Mouse (Mus musculus): Measurements from ENCODE around the gene 9530068E07Rik. TPM values are rescaled to one million over a fixed set of nuclear protein-coding genes. Genes with fewer than 3 reads are reported as not detected.
"Not testable (repeated sequence)": the region's sequence is repeated elsewhere in the genome, so short reads cannot be mapped to it uniquely, and the experiment has no call there.

9530068E07Rik gene
- polyA plus RNA-seq, 1 experiment from 2014 or later = 161 TPM

DNA sequence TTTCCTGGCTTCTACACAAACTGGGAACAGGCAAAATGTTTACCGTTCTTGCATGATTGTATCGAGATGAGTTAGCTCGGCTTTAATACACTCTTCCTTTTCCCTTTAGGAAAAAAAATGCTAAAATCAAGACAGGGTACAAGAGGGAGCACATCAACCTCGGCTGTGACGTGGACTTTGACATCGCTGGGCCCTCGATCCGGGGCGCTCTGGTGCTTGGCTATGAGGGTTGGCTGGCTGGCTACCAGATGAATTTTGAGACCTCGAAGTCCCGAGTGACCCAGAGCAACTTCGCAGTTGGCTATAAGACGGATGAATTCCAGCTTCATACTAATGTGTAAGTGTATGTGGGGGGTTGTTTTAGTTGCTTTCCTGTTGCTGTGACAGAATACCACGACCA lies 12.5 kb upstream of the 9530068E07Rik start:
- Histone ChIP-seq H3K36me3 (replicated peaks) (peaks cover 98% of the 10 kb centered on the region), H3K4me3 (no peak overlapping the region), H3K4me1 (no peaks in the 10 kb centered on the region), H3K27me3 (ENCODE audit: poor library complexity, severe bottlenecking) (no peaks in the 10 kb centered on the region), H3K27ac (no peak overlapping the region), H3K9me3 (no peaks in the 10 kb centered on the region)
- DNase-seq (ENCODE audit: extremely low spot score, low spot score) = no peak
- 98% methylated on average over 14 of the region's 14 CpGs for WGBS

DNA sequence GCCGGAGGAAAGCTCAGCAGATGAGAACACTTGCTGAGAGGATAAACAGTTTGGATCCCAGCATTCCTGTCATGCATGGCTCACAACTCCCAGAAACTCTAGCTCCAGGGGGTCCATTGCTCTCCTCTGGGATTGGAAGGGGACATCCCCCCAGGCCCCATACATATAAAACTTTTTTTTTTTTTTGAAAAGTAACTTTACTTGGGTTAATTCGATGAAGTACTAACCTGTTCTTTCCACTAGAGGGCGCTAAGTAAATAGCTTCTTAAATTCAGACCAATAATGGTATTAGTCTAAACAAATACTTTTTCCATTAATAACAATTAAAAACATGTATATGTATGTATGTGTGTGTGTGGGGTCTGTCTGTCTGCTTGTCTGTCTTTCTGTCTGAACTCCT lies 11.6 kb upstream of the 9530068E07Rik start:
- Histone ChIP-seq H3K9me3 (no peaks in the 10 kb centered on the region), H3K4me1 (no peaks in the 10 kb centered on the region), H3K36me3 (replicated peaks) (peaks cover 95% of the 10 kb centered on the region), H3K27me3 (ENCODE audit: poor library complexity, severe bottlenecking) (no peaks in the 10 kb centered on the region), H3K27ac (no peak overlapping the region), H3K4me3 (no peak overlapping the region)
- no peak for DNase-seq (ENCODE audit: extremely low spot score, low spot score)
- 61% methylated on average over 3 of the region's 3 CpGs for WGBS

DNA sequence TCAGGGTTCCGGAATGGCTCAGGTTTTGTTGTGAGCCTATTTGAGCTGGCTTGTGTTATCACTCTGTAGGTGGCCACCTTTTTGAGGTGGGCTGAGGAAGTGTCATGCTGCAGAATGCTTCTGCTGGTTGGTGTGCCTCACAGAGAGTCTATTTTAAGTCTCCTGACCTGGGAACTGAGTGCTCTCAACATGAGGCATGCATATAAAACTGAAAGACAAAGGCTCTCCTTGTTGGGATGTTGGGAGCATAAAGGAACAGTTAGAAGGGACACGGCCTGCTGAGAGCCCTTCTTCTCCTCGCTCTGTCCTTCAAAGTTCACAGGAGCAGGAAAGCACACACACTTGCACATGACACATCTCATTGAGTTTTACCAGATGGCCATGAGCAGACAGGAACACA lies 9.3 kb upstream of the 9530068E07Rik start:
- peaks cover 84% of the 10 kb centered on the region for H3K36me3 ChIP-seq (replicated peaks)
- WGBS = 92% methylated on average over 3 of the region's 3 CpGs
- DNase-seq (ENCODE audit: extremely low spot score, low spot score) = no peak

DNA sequence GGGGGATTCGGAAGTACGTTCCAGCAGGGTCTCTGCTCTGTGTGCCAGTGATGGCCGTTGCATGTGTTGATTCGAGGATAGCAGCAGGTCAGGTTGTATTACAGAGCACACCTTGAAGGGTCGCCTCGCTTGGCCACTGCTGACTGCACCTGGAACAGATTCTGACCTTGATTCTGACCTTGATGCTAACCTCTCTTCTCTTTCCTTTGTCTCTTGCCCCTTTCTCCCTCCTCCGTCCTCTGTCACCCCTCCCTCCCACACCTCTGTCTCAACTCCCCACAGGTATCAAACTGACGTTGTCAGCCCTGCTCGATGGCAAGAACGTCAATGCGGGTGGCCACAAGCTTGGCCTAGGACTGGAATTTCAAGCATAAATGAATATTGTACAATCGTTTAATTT lies 8.1 kb upstream of the 9530068E07Rik start:
- WGBS = 93% methylated on average over 12 of the region's 12 CpGs
- no peaks in the 10 kb centered on the region for H3K4me1 ChIP-seq
- H3K36me3 ChIP-seq (replicated peaks) = peaks cover 72% of the 10 kb centered on the region
- no peak overlapping the region for H3K4me3 ChIP-seq
- no peaks in the 10 kb centered on the region for H3K9me3 ChIP-seq
- H3K27me3 ChIP-seq (ENCODE audit: poor library complexity, severe bottlenecking) = no peaks in the 10 kb centered on the region
- H3K27ac ChIP-seq = no peak overlapping the region
- no peak for DNase-seq (ENCODE audit: extremely low spot score, low spot score)

More for the DNA sequence above, 9.3 kb upstream of the 9530068E07Rik start:
- Histone ChIP-seq H3K9me3 (no peaks in the 10 kb centered on the region), H3K27ac (no peak overlapping the region), H3K27me3 (ENCODE audit: poor library complexity, severe bottlenecking) (no peaks in the 10 kb centered on the region), H3K4me1 (no peaks in the 10 kb centered on the region), H3K4me3 (no peak overlapping the region)

DNA sequence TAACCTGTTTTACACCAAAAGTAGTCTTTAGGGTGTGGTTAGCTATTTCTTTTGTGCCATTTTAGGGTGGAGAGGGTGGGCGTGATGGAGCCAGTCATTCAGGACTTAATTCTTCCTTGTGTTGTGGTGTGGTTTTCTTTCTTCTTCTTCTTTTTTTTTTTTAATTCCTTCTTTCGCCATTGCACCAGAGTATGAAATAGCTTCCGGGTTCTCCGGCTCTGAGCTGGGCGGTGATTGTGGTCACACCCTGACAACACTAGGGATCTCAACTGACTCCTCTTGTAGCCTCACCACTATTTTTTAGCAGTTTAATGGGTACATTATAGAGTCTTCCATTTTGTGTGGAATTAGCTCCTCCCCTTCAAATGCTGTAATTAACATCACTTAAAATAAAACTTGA lies 7.2 kb upstream of the 9530068E07Rik start:
- not testable (repeated sequence) for H3K4me1 ChIP-seq; H3K9me3 ChIP-seq; H3K27ac ChIP-seq; H3K27me3 ChIP-seq (ENCODE audit: poor library complexity, severe bottlenecking); DNase-seq (ENCODE audit: extremely low spot score, low spot score); H3K4me3 ChIP-seq
- peaks cover 64% of the 10 kb centered on the region for H3K36me3 ChIP-seq (replicated peaks)
- 92% methylated on average over 5 of the region's 5 CpGs for WGBS

DNA sequence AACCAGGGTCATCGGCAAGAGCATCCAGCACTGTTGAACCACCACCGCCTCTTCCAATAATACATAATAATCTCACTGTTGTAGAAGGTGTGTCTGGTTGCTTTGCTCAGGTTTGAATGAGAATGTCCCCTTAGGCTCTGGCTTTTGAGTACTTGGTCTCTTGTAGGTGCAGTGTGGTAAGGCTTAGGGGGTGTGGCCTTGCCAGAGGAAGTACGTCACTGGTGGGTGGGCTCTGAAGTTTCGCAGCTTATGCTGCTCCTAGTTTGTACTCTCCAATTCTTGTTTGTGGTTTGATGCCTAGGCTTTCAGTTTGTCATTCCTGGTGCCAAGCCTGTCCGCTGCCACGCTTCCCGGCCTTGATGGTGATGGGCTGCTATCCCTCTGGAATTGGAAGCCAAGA lies 6.3 kb upstream of the 9530068E07Rik start:
- 94% methylated on average over 7 of the region's 7 CpGs for WGBS
- no peaks in the 10 kb centered on the region for H3K9me3 ChIP-seq
- no peaks in the 10 kb centered on the region for H3K4me1 ChIP-seq
- no peak overlapping the region for H3K4me3 ChIP-seq
- H3K27me3 ChIP-seq (ENCODE audit: poor library complexity, severe bottlenecking) = no peaks in the 10 kb centered on the region
- DNase-seq (ENCODE audit: extremely low spot score, low spot score) = no peak
- no peak overlapping the region for H3K27ac ChIP-seq
- H3K36me3 ChIP-seq (replicated peaks) = peaks cover 55% of the 10 kb centered on the region

DNA sequence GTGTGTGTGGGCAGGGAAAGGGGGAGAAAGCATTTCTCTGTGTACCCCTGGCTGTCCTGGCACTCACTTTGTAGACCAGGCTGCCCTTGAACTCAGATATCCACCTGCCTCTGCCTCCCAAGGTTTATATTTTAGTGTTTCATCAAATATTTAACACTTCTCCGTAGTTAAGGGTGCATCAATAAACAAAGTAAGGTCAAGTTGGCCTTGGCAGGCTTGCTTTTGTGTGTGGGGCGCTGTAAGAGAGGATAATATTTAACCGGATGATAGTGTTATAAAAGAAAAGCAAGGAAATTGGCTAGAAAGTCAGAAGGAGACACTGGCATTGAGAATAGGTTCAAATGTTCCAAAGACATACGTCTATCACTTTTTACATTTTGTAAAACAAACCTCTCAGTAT lies 1.7 kb upstream of the 9530068E07Rik start:
- Histone ChIP-seq H3K4me1 (peaks cover 16% of the 10 kb centered on the region; the same call in 1 of the 2 replicates), H3K27me3 (ENCODE audit: poor library complexity, severe bottlenecking) (no peaks in the 10 kb centered on the region), H3K27ac (no peak overlapping the region), H3K4me3 (no peak overlapping the region), H3K9me3 (peaks cover 4% of the 10 kb centered on the region; the same call in 1 of the 2 replicates), H3K36me3 (replicated peaks) (peaks cover 29% of the 10 kb centered on the region)
- WGBS = 82% methylated on average over 4 of the region's 4 CpGs
- DNase-seq (ENCODE audit: extremely low spot score, low spot score) = no peak

DNA sequence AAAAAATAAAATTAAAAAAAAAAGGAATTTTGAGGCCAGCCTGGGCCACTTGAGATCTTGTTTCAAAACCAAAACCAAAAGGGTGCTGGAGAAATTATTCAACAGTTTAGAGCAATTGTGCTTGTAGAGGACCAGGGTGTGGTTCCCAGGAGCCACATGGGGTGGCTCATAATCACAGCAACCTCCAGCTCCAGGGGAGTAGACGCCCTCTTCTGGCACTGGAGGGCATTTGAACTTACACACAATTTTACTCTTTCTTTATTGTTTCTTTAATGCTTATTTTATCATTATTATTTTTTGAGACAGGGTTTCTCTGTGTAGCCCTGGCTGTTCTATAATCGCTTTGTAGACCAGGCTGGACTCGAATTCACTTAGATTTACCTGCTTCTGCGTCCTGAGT lies 885 bp upstream of the 9530068E07Rik start:
- 39% methylated on average over 4 of the region's 4 CpGs for WGBS
- Histone ChIP-seq H3K9me3 (peaks cover 4% of the 10 kb centered on the region; the same call in 1 of the 2 replicates), H3K4me3 (peak overlapping the region; percentile 92; the same call in 1 of the 2 replicates), H3K36me3 (replicated peaks) (peaks cover 23% of the 10 kb centered on the region), H3K4me1 (peaks cover 21% of the 10 kb centered on the region; the same call in 1 of the 2 replicates), H3K27me3 (ENCODE audit: poor library complexity, severe bottlenecking) (no peaks in the 10 kb centered on the region), H3K27ac (no peak overlapping the region)
- no peak for DNase-seq (ENCODE audit: extremely low spot score, low spot score)

DNA sequence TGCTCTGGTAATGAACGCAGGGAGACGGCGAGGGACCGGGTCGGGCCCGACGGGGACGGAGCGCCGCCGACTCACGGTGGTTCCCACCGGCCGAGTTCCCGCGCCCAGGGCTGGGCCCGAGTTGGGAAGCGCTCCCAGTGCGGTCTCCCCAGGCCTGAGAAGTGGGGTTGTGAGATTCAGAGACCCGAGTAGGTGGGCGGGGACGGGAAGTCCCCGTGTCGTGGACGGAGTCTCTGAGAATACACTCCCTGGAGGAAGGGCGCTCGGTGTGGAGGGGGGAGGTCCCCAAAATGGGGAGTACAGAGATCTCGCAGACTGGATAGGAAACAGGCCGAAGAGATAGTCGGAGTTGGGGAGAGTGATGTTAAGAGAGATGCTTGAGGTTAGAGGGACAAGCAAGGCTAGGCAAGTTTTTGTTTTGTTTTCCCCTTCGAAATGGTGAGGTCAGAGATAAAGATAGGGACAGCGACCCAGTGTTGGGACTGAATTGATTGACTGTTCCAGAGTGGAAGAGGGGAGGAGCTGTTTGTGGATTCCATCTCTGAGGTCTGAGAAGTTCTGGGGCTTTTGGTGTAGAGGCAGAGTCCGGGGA lies 465 bp downstream of the 9530068E07Rik start:
- DNase-seq (ENCODE audit: extremely low spot score, low spot score) = no peak
- Histone ChIP-seq H3K36me3 (replicated peaks) (peaks cover 29% of the 10 kb centered on the region), H3K4me3 (peak overlapping the region; percentile 92), H3K9me3 (peaks cover 4% of the 10 kb centered on the region; the same call in 1 of the 2 replicates), H3K27ac (peak overlapping the region; percentile 98), H3K4me1 (peaks cover 25% of the 10 kb centered on the region; the same call in 1 of the 2 replicates), H3K27me3 (ENCODE audit: poor library complexity, severe bottlenecking) (no peaks in the 10 kb centered on the region)
- WGBS = 2% methylated on average over 33 of the region's 33 CpGs

DNA sequence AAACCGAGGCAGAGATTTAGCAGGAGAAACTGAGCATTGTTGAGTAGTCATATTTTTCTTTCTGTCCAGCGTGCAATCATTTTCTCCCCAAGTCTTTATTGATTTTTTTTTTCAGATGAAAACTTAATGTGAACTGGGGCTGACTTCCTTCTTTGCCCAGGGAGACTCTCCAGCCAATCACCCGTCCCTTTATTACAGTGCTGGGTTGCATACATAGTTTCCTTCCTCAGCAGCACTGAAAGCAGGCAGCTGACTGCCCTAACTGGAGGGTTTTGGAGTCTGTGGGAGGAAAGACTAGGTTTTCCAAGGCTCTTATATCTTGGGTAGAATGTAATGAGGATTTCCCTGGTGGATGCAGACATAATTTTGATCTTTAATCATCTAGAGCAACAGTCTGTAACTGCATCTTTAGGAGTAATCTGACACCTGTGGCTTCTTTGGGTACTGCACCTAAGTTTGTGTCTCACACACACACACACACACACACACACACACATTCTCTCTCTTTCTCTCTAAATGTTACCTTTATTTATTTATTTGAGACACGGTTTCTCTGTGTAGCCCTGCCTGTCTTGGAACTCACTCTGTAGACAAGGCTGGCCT lies 1.3 kb downstream of the 9530068E07Rik start:
- peaks cover 25% of the 10 kb centered on the region; the same call in 1 of the 2 replicates for H3K4me1 ChIP-seq
- peaks cover 30% of the 10 kb centered on the region for H3K36me3 ChIP-seq (replicated peaks)
- H3K27ac ChIP-seq = peak overlapping the region; percentile 98
- DNase-seq (ENCODE audit: extremely low spot score, low spot score) = no peak
- H3K9me3 ChIP-seq = peaks cover 4% of the 10 kb centered on the region; the same call in 1 of the 2 replicates
- no peaks in the 10 kb centered on the region for H3K27me3 ChIP-seq (ENCODE audit: poor library complexity, severe bottlenecking)
- 85% methylated on average over 4 of the region's 4 CpGs for WGBS
- peak overlapping the region; percentile 92 for H3K4me3 ChIP-seq

DNA sequence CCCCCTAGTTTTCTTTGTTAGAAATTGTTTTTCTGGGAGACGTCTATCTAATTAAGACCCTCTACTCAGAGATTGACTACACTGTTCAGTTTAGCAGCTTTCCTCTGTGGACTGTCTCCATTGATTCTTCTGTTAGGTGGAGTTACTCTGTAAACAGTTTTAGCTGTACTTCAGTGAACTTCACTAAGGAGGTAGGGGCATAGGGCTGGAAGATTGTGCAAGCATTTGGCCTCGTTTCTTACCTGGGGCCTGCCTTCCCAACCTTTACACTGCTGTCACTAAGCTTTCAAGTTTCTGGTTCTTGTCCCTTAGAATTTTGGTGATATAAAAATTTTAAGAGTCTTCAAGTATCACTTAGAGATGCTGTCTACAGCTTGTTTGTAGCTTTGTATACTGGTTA lies 5.2 kb downstream of the 9530068E07Rik start:
- Histone ChIP-seq H3K27me3 (ENCODE audit: poor library complexity, severe bottlenecking) (no peaks in the 10 kb centered on the region), H3K4me1 (peaks cover 22% of the 10 kb centered on the region; the same call in 1 of the 2 replicates), H3K27ac (no peak overlapping the region), H3K4me3 (no peak overlapping the region), H3K36me3 (replicated peaks) (peaks cover 69% of the 10 kb centered on the region), H3K9me3 (peaks cover 4% of the 10 kb centered on the region; the same call in 1 of the 2 replicates)
- 79% methylated on average over 2 of the region's 2 CpGs for WGBS
- no peak for DNase-seq (ENCODE audit: extremely low spot score, low spot score)

DNA sequence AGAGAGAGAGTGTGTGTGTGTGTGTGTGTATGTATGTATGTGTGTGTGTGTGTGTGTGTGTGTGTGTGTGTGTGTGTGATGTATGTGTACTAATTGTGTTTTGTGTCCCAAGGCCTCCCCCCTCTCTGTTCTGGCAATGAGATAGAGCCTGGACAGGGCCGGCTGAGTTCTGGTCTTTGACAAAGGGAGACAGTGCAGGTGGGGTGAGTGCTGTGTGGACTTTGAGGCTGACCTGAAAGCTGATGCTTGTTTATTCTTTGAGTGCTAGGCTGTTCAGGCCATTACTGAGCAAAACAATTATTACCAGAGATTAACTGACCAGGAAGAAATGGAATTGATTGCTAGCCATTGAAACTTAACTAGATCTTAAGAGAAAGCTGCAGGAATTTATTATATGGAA lies 6.3 kb downstream of the 9530068E07Rik start:
- DNase-seq (ENCODE audit: extremely low spot score, low spot score) = no peak
- Histone ChIP-seq H3K4me3 (no peak overlapping the region), H3K9me3 (peaks cover 3% of the 10 kb centered on the region; the same call in 1 of the 2 replicates), H3K36me3 (replicated peaks) (peaks cover 77% of the 10 kb centered on the region), H3K4me1 (peaks cover 15% of the 10 kb centered on the region; the same call in 1 of the 2 replicates), H3K27ac (no peak overlapping the region), H3K27me3 (ENCODE audit: poor library complexity, severe bottlenecking) (no peaks in the 10 kb centered on the region)
- 75% methylated on average over 1 of the region's 1 CpGs for WGBS

DNA sequence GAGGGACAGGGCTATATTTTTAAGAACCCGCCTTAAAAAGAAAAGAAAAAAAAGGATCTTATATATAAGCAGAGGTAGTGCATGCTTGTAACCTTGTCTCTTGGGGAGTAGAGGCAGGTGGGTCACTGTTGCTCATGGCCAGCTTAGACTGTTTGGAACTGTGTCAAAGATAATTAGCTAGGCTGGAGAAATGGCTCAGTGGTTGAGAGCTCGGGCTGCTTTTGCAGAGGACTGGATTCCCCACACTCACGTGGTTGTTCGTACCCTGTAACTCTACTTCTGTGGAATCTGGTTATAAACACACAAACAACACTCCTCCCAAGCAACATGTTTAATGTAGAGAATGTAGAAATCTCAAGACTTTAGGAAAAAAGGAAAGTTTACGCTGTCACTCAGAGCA lies 8.0 kb downstream of the 9530068E07Rik start:
- Histone ChIP-seq H3K27me3 (ENCODE audit: poor library complexity, severe bottlenecking) (no peaks in the 10 kb centered on the region), H3K9me3 (no peaks in the 10 kb centered on the region), H3K36me3 (replicated peaks) (peaks cover 79% of the 10 kb centered on the region), H3K4me1 (peaks cover 9% of the 10 kb centered on the region; the same call in 1 of the 2 replicates), H3K27ac (no peak overlapping the region), H3K4me3 (no peak overlapping the region)
- DNase-seq (ENCODE audit: extremely low spot score, low spot score) = no peak
- WGBS = 96% methylated on average over 5 of the region's 5 CpGs

Measured in forebrain, embryonic 10.5 days (tissue).